Mouse (Mus musculus): ENCODE measurements at regions not wholly inside any gene's neighbourhood (a gene's known extent, or its start where the extent isn't known, plus 50 kb on each side); places are given as distances from the start of the nearest gene placed in this dataset.

- Histone ChIP-seq H3K36me3 (ENCODE audit: control insufficient read depth, insufficient read depth, low read length) (no peaks in the 10 kb centered on the region), H3K27me3 (ENCODE audit: control insufficient read depth, insufficient read depth, low read length) (no peaks in the 10 kb centered on the region), H3K9me3 (ENCODE audit: control insufficient read depth, low read length) (no peaks in the 10 kb centered on the region), H3K4me2 (replicated peaks; ENCODE audit: low read depth, low read length) (no peak overlapping the region), H3K4me3 (ENCODE audit: low read depth, low read length) (no peak overlapping the region), H3K9ac (ENCODE audit: low read depth, low read length) (no peak overlapping the region), H3K4me1 (replicated peaks; ENCODE audit: control insufficient read depth, insufficient read depth, low read length) (no peaks in the 10 kb centered on the region), H3K27ac (ENCODE audit: low read depth, low read length) (no peak overlapping the region)
- ATAC-seq (ENCODE audit: low FRiP score) (no peak), DNase-seq (ENCODE audit: low spot score) (no peak)
- 51% methylated on average over 2 of the region's 2 CpGs for WGBS
Observed at GRCm38 (mm10) chr12:50839391-50839790, 190.5 kb upstream of the Prkd1 start.

- no peak overlapping the region for H3K4me2 ChIP-seq (replicated peaks; ENCODE audit: low read depth, low read length)
- H3K27me3 ChIP-seq (ENCODE audit: control insufficient read depth, insufficient read depth, low read length) = no peaks in the 10 kb centered on the region
- no peak for DNase-seq (ENCODE audit: low spot score)
- H3K36me3 ChIP-seq (ENCODE audit: control insufficient read depth, insufficient read depth, low read length) = no peaks in the 10 kb centered on the region
- H3K27ac ChIP-seq (ENCODE audit: low read depth, low read length) = no peak overlapping the region
- no peak for ATAC-seq (ENCODE audit: low FRiP score)
- H3K4me1 ChIP-seq (replicated peaks; ENCODE audit: control insufficient read depth, insufficient read depth, low read length) = no peaks in the 10 kb centered on the region
- no peak overlapping the region for H3K4me3 ChIP-seq (ENCODE audit: low read depth, low read length)
- no peak overlapping the region for H3K9ac ChIP-seq (ENCODE audit: low read depth, low read length)
- WGBS = 80% methylated on average over 7 of the region's 7 CpGs
- H3K9me3 ChIP-seq (ENCODE audit: control insufficient read depth, low read length) = no peaks in the 10 kb centered on the region
Observed at GRCm38 (mm10) chr12:50808731-50809281, 159.9 kb upstream of the Prkd1 start.

- H3K9me3 ChIP-seq (ENCODE audit: control insufficient read depth, low read length) = no peaks in the 10 kb centered on the region
- no peak overlapping the region for H3K9ac ChIP-seq (ENCODE audit: low read depth, low read length)
- H3K4me3 ChIP-seq (ENCODE audit: low read depth, low read length) = no peak overlapping the region
- H3K4me2 ChIP-seq (replicated peaks; ENCODE audit: low read depth, low read length) = no peak overlapping the region
- H3K36me3 ChIP-seq (ENCODE audit: control insufficient read depth, insufficient read depth, low read length) = no peaks in the 10 kb centered on the region
- WGBS = 79% methylated on average over 3 of the region's 3 CpGs
- ATAC-seq (ENCODE audit: low FRiP score) (no peak), DNase-seq (ENCODE audit: low spot score) (no peak)
- no peak overlapping the region for H3K27ac ChIP-seq (ENCODE audit: low read depth, low read length)
- no peaks in the 10 kb centered on the region for H3K27me3 ChIP-seq (ENCODE audit: control insufficient read depth, insufficient read depth, low read length)
- H3K4me1 ChIP-seq (replicated peaks; ENCODE audit: control insufficient read depth, insufficient read depth, low read length) = no peaks in the 10 kb centered on the region
Observed at GRCm38 (mm10) chr12:50804391-50804790, 155.5 kb upstream of the Prkd1 start.

GRCm38 (mm10) chr12:50765156-50765940 is 116.5 kb upstream of the Prkd1 start:
- H3K4me1 ChIP-seq (replicated peaks; ENCODE audit: control insufficient read depth, insufficient read depth, low read length) = no peaks in the 10 kb centered on the region
- no peak overlapping the region for H3K9ac ChIP-seq (ENCODE audit: low read depth, low read length)
- WGBS = 65% methylated on average over 8 of the region's 8 CpGs
- no peaks in the 10 kb centered on the region for H3K9me3 ChIP-seq (ENCODE audit: control insufficient read depth, low read length)
- H3K4me3 ChIP-seq (ENCODE audit: low read depth, low read length) = no peak overlapping the region
- H3K27me3 ChIP-seq (ENCODE audit: control insufficient read depth, insufficient read depth, low read length) = no peaks in the 10 kb centered on the region
- ATAC-seq (ENCODE audit: low FRiP score) = no peak
- DNase-seq (ENCODE audit: low spot score) = no peak
- H3K36me3 ChIP-seq (ENCODE audit: control insufficient read depth, insufficient read depth, low read length) = no peaks in the 10 kb centered on the region
- H3K4me2 ChIP-seq (replicated peaks; ENCODE audit: low read depth, low read length) = no peak overlapping the region
- H3K27ac ChIP-seq (ENCODE audit: low read depth, low read length) = no peak overlapping the region

- H3K4me3 ChIP-seq (ENCODE audit: low read depth, low read length) = no peak overlapping the region
- no peaks in the 10 kb centered on the region for H3K4me1 ChIP-seq (replicated peaks; ENCODE audit: control insufficient read depth, insufficient read depth, low read length)
- no peaks in the 10 kb centered on the region for H3K27me3 ChIP-seq (ENCODE audit: control insufficient read depth, insufficient read depth, low read length)
- ATAC-seq (ENCODE audit: low FRiP score) (no peak), DNase-seq (ENCODE audit: low spot score) (no peak)
- no peaks in the 10 kb centered on the region for H3K36me3 ChIP-seq (ENCODE audit: control insufficient read depth, insufficient read depth, low read length)
- no peak overlapping the region for H3K9ac ChIP-seq (ENCODE audit: low read depth, low read length)
- no peak overlapping the region for H3K4me2 ChIP-seq (replicated peaks; ENCODE audit: low read depth, low read length)
- WGBS = 83% methylated on average over 2 of the region's 2 CpGs
- H3K27ac ChIP-seq (ENCODE audit: low read depth, low read length) = no peak overlapping the region
- no peaks in the 10 kb centered on the region for H3K9me3 ChIP-seq (ENCODE audit: control insufficient read depth, low read length)
Observed at GRCm38 (mm10) chr12:50764457-50764856, 115.6 kb upstream of the Prkd1 start.

- Histone ChIP-seq H3K9me3 (ENCODE audit: control insufficient read depth, low read length) (no peaks in the 10 kb centered on the region), H3K36me3 (ENCODE audit: control insufficient read depth, insufficient read depth, low read length) (no peaks in the 10 kb centered on the region), H3K4me1 (replicated peaks; ENCODE audit: control insufficient read depth, insufficient read depth, low read length) (no peaks in the 10 kb centered on the region), H3K4me2 (replicated peaks; ENCODE audit: low read depth, low read length) (no peak overlapping the region), H3K9ac (ENCODE audit: low read depth, low read length) (no peak overlapping the region), H3K27me3 (ENCODE audit: control insufficient read depth, insufficient read depth, low read length) (no peaks in the 10 kb centered on the region), H3K4me3 (ENCODE audit: low read depth, low read length) (no peak overlapping the region), H3K27ac (ENCODE audit: low read depth, low read length) (no peak overlapping the region)
- ATAC-seq (ENCODE audit: low FRiP score) = no peak
- DNase-seq (ENCODE audit: low spot score) = no peak
- WGBS = 86% methylated on average over 9 of the region's 9 CpGs
Observed at GRCm38 (mm10) chr12:50734135-50734534, 85.2 kb upstream of the Prkd1 start.

- 88% methylated on average over 5 of the region's 5 CpGs for WGBS
- no peak for DNase-seq (ENCODE audit: low spot score)
- ATAC-seq (ENCODE audit: low FRiP score) = no peak
- no peak overlapping the region for H3K27ac ChIP-seq (ENCODE audit: low read depth, low read length)
- no peaks in the 10 kb centered on the region for H3K9me3 ChIP-seq (ENCODE audit: control insufficient read depth, low read length)
- no peaks in the 10 kb centered on the region for H3K4me1 ChIP-seq (replicated peaks; ENCODE audit: control insufficient read depth, insufficient read depth, low read length)
- no peak overlapping the region for H3K4me3 ChIP-seq (ENCODE audit: low read depth, low read length)
- H3K4me2 ChIP-seq (replicated peaks; ENCODE audit: low read depth, low read length) = no peak overlapping the region
- no peak overlapping the region for H3K9ac ChIP-seq (ENCODE audit: low read depth, low read length)
- H3K36me3 ChIP-seq (ENCODE audit: control insufficient read depth, insufficient read depth, low read length) = no peaks in the 10 kb centered on the region
- no peaks in the 10 kb centered on the region for H3K27me3 ChIP-seq (ENCODE audit: control insufficient read depth, insufficient read depth, low read length)
Observed at GRCm38 (mm10) chr12:50712615-50713014, 63.7 kb upstream of the Prkd1 start.

- no peak for ATAC-seq (ENCODE audit: low FRiP score)
- DNase-seq (ENCODE audit: low spot score) = no peak
- Histone ChIP-seq H3K9ac (ENCODE audit: low read depth, low read length) (no peak overlapping the region), H3K27me3 (ENCODE audit: control insufficient read depth, insufficient read depth, low read length) (no peaks in the 10 kb centered on the region), H3K4me2 (replicated peaks; ENCODE audit: low read depth, low read length) (no peak overlapping the region), H3K36me3 (ENCODE audit: control insufficient read depth, insufficient read depth, low read length) (no peaks in the 10 kb centered on the region), H3K9me3 (ENCODE audit: control insufficient read depth, low read length) (no peaks in the 10 kb centered on the region), H3K4me1 (replicated peaks; ENCODE audit: control insufficient read depth, insufficient read depth, low read length) (no peaks in the 10 kb centered on the region), H3K4me3 (ENCODE audit: low read depth, low read length) (no peak overlapping the region), H3K27ac (ENCODE audit: low read depth, low read length) (no peak overlapping the region)
- 82% methylated on average over 6 of the region's 6 CpGs for WGBS
Observed at GRCm38 (mm10) chr12:50709000-50709788, 60.3 kb upstream of the Prkd1 start.

Data from hindbrain, embryonic 11.5 days (tissue).